Mouse (Mus musculus) embryonic facial prominence, embryonic 14.5 days (tissue): Measurements from ENCODE around the gene Slc12a7. TPM values are rescaled to one million over a fixed set of nuclear protein-coding genes. Genes with fewer than 3 reads are reported as not detected.
"Not testable (repeated sequence)": the region's sequence is repeated elsewhere in the genome, so short reads cannot be mapped to it uniquely, and the experiment has no call there.

Experiments
- ATAC-seq: fragments of 200-750 bp; cut with Nextera tagmentation; 2 replicates; pipeline ENCODE4 v1.8.0; 2017; ENCODE audit warnings: low read depth, moderate number of reproducible peaks, moderate TSS enrichment
- DNase-seq: peaks from one replicate; pipeline ENCODE4 v3.0.0-alpha.2; 2015; ENCODE audit warnings: low spot score
- H3K27ac ChIP-seq: fragments of 300-500 bp; sonication (generic); replicated peaks from 2 replicates; pipeline ENCODE4 v1.5.1; 2014; ENCODE audit warnings: low read depth, mild to moderate bottlenecking, low read length, moderate library complexity
- H3K27me3 ChIP-seq: fragments of 300-500 bp; sonication (generic); replicated peaks from 2 replicates; pipeline ENCODE4 v1.6.1; 2014; ENCODE audit warnings: low read length; ENCODE audit not compliant: control insufficient read depth, insufficient read depth
- H3K36me3 ChIP-seq: fragments of 300-500 bp; sonication (generic); 2 replicates; pipeline ENCODE4 v1.6.1; 2014; ENCODE audit warnings: low read length, mixed read lengths; ENCODE audit not compliant: control insufficient read depth, insufficient read depth
- H3K4me1 ChIP-seq: fragments of 300-500 bp; sonication (generic); 2 replicates; pipeline ENCODE4 v1.6.1; 2014; ENCODE audit warnings: antibody characterized with exemption, low read length; ENCODE audit not compliant: control insufficient read depth, insufficient read depth
- H3K4me2 ChIP-seq: fragments of 300-500 bp; sonication (generic); 2 replicates; pipeline ENCODE4 v1.6.1; 2014; ENCODE audit warnings: low read depth, mild to moderate bottlenecking, low read length, moderate library complexity, mixed read lengths
- H3K4me3 ChIP-seq: fragments of 300-500 bp; sonication (generic); 2 replicates; pipeline ENCODE4 v1.5.1; 2014; ENCODE audit warnings: low read depth, mild to moderate bottlenecking, low read length
- H3K9ac ChIP-seq: fragments of 300-500 bp; sonication (generic); 2 replicates; pipeline ENCODE4 v1.6.1; 2014; ENCODE audit warnings: low read depth, mild to moderate bottlenecking, low read length, moderate library complexity, mixed read lengths
- H3K9me3 ChIP-seq: fragments of 300-500 bp; sonication (generic); 2 replicates; pipeline ENCODE4 v1.6.1; 2016; ENCODE audit warnings: low read length; ENCODE audit not compliant: control insufficient read depth
- WGBS: fragments of 180-500 bp; shearing (Covaris S2); extraction: QIAGEN DNeasy Blood & Tissue Kit; methylation state at CpG from one replicate; pipeline ENCODE4 v1.1.7; 2014; 5-methylcytosine and 5-hydroxymethylcytosine counted together
- polyA plus RNA-seq: library from polyadenylated mRNA; unstranded; fragments of >200 nt; fragmentation: Nextera tagmentation; extraction: Ambion mirVana; gene quantifications from 2 replicates; pipeline ENCODE4 v1.2.1, GENCODE M21; 2014

The Slc12a7 gene
- polyA plus RNA-seq, 1 experiment from 2014 or later: 16.3 TPM

DNA sequence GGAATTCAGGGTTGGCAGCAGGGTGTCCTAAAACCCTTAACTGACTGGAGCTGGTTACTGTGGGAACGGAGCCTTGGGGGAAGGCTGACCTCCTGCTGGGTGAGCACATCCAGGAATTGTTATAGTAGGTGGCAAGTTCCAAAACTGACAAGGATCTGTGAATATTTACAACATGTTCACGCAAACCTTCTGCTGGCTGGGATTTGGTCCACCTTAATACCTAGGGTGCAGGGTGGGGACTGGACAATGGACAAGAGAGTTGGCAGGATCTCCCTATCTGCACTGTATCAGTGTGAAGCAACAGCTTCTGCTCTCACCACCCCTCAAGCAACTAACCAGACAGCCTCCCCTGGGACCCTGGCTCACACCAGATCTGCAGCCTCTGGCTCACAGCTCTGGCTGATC lies 5.3 kb upstream of the Slc12a7 start:
- Histone ChIP-seq H3K27me3 (no peaks in the 10 kb centered on the region), H3K9me3 (no peaks in the 10 kb centered on the region), H3K4me3 (no peak overlapping the region), H3K9ac (no peak overlapping the region), H3K4me2 (no peak overlapping the region), H3K27ac (no peak overlapping the region), H3K36me3 (no peaks in the 10 kb centered on the region), H3K4me1 (no peaks in the 10 kb centered on the region)
- no peak for ATAC-seq
- 26% methylated on average over 2 of the region's 2 CpGs for WGBS
- DNase-seq: no peak

DNA sequence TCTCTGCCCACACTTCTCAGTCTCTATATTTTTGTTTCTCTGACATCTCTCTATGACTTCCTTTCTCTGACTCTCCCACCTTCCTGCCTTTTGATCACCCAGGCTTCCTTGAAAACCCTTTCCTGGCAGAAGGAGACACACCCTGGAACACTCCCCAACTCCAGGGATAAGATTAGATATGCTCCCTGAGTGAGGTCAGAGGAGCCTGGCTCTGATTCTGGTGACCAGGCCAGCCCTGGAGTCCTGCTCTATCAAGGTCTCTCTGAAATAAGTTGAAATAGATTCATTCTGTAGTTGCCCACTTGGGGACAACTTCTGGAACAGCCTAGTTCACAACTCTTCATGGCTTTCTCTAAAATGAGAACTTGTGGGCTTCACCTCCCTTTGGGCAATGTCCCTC lies 4.3 kb upstream of the Slc12a7 start:
- H3K27ac ChIP-seq: no peak overlapping the region
- DNase-seq (no peak), ATAC-seq (no peak)
- peaks cover 5% of the 10 kb centered on the region; the same call in 1 of the 2 replicates for H3K27me3 ChIP-seq
- H3K36me3 ChIP-seq: no peaks in the 10 kb centered on the region
- H3K9ac ChIP-seq: no peak overlapping the region
- no peaks in the 10 kb centered on the region for H3K4me1 ChIP-seq
- no peak overlapping the region for H3K4me3 ChIP-seq
- H3K9me3 ChIP-seq: no peaks in the 10 kb centered on the region
- no peak overlapping the region for H3K4me2 ChIP-seq

DNA sequence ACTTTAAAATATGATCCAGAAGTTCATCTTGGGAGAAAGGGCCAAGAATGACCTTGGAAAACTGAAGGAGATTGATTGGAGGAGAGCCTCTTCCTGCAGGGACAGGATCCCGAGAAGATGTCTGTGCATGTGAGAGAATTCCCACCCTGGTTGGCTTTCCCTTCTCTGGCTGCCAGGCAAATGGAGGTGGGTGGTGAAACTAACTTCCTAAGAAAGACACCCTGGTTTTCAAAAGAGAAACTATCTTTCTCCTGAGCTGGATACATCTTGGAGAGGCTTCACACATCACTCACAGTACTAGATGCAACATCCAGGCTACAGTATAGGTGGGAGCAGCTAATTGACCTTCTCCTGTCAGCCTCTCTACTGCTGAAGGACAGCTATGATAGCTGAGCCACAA lies 2.0 kb upstream of the Slc12a7 start:
- WGBS: 71% methylated on average over 1 of the region's 1 CpGs
- no peak for DNase-seq
- Histone ChIP-seq H3K4me3 (no peak overlapping the region), H3K27ac (no peak overlapping the region), H3K4me1 (no peaks in the 10 kb centered on the region), H3K9ac (no peak overlapping the region), H3K9me3 (no peaks in the 10 kb centered on the region), H3K4me2 (no peak overlapping the region), H3K36me3 (no peaks in the 10 kb centered on the region), H3K27me3 (peaks cover 10% of the 10 kb centered on the region; the same call in 1 of the 2 replicates)
- no peak for ATAC-seq

DNA sequence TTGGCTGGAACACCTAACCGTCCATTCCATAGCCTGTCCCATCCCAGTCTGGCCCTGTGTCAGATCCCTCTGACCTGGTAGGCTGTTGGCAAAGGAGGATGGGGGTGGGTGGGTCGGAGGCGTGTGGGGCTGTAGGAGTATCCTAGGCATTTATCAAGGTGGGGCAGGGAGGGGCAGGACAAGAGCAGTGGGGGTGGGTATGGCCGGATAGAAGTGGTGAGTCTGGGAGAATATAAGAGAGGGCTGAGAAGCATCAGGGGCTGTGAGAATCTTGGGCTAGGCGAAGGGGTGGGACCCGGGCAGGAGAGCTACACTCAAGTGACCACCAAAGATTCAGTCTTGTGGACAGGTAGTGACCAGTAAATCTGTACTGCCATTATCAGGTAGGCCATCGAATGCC lies 659 bp upstream of the Slc12a7 start:
- Histone ChIP-seq H3K4me3 (peak overlapping the region; percentile 37), H3K27me3 (peaks cover 10% of the 10 kb centered on the region; the same call in 1 of the 2 replicates), H3K9me3 (no peaks in the 10 kb centered on the region), H3K4me1 (no peaks in the 10 kb centered on the region), H3K4me2 (peak overlapping the region; percentile 77), H3K27ac (no peak overlapping the region), H3K36me3 (no peaks in the 10 kb centered on the region), H3K9ac (peak overlapping the region; percentile 51)
- ATAC-seq (0 out of 2 replicates have a peak, but pooled peaks have one; percentile 19), DNase-seq (no peak)
- 76% methylated on average over 6 of the region's 7 CpGs for WGBS

DNA sequence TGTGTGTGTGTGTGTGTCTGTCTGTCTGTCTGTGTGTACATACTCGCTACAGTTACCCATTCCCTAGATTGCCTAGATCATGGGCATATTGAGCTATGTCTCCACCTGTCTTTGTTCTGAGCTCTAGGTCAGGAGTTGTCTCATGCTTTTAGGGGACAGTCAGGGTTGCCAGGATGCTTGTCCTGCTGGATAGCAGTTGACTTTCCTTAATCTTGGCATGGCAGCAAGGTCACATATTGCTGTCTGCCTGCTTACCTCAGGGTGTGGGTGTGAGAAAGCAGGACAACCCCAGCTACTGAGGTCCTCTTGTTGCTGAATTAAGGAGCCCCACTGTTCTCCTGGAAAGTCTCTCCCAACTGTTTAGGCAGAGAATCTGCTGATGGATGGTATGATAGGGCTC lies 1.5 kb downstream of the Slc12a7 start:
- no peak overlapping the region for H3K9ac ChIP-seq
- H3K4me2 ChIP-seq: no peak overlapping the region
- H3K36me3 ChIP-seq: no peaks in the 10 kb centered on the region
- H3K27me3 ChIP-seq: peaks cover 10% of the 10 kb centered on the region; the same call in 1 of the 2 replicates
- DNase-seq: no peak
- ATAC-seq: no peak
- 100% methylated on average over 1 of the region's 1 CpGs for WGBS
- no peaks in the 10 kb centered on the region for H3K4me1 ChIP-seq
- no peak overlapping the region for H3K27ac ChIP-seq
- H3K9me3 ChIP-seq: no peaks in the 10 kb centered on the region
- no peak overlapping the region for H3K4me3 ChIP-seq

DNA sequence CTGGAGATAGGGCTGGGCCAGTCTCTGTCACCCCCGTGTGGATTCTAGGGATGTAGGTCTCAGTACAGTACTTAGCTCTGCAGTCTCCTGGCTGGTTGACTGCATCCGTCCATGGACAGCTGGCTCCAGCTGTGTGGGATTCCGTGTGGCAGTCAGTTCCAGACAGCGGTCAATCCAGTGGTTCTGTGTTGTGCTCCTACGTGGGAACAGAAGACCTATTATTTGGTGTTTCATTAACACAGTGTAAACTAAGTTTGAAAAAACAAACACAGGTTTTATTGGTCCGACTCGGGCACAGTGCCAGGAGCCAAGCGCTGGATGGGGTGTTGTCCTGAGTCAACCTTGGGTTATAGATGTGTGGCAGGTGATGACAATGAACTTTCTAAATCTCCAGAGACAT lies 2.4 kb downstream of the Slc12a7 start:
- no peak for ATAC-seq
- Histone ChIP-seq H3K4me3 (no peak overlapping the region), H3K36me3 (no peaks in the 10 kb centered on the region)

DNA sequence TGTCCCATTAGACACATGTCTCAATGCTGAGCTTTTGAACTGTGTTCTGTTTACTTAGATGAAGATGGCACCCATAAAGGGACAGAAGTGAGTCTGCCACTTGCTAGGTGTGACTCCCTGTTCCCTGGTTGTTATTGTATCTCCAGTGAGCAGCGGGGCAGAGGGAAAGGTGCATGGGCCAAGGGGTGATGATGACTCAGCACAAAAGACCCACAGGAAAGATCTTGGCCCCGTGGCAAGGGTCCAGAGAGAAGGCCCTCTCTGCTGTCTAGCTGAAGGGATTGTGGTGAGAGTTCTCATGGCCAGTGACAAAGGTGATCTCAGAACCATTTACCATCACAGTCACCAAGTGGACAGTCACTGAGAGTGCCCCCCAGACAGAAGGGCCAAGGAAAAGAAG lies 3.0 kb downstream of the Slc12a7 start:
- no peaks in the 10 kb centered on the region for H3K36me3 ChIP-seq
- 71% methylated on average over 2 of the region's 2 CpGs for WGBS
- H3K27me3 ChIP-seq: peaks cover 10% of the 10 kb centered on the region; the same call in 1 of the 2 replicates
- ATAC-seq (no peak), DNase-seq (no peak)
- no peak overlapping the region for H3K4me3 ChIP-seq
- no peaks in the 10 kb centered on the region for H3K9me3 ChIP-seq
- no peaks in the 10 kb centered on the region for H3K4me1 ChIP-seq
- no peak overlapping the region for H3K27ac ChIP-seq
- H3K9ac ChIP-seq: no peak overlapping the region
- no peak overlapping the region for H3K4me2 ChIP-seq

More for the DNA sequence above, 2.4 kb downstream of the Slc12a7 start:
- no peak for DNase-seq
- no peak overlapping the region for H3K4me2 ChIP-seq
- no peak overlapping the region for H3K9ac ChIP-seq
- no peaks in the 10 kb centered on the region for H3K4me1 ChIP-seq
- H3K27me3 ChIP-seq: peaks cover 10% of the 10 kb centered on the region; the same call in 1 of the 2 replicates
- no peak overlapping the region for H3K27ac ChIP-seq
- no peaks in the 10 kb centered on the region for H3K9me3 ChIP-seq
- WGBS: 84% methylated on average over 8 of the region's 8 CpGs

DNA sequence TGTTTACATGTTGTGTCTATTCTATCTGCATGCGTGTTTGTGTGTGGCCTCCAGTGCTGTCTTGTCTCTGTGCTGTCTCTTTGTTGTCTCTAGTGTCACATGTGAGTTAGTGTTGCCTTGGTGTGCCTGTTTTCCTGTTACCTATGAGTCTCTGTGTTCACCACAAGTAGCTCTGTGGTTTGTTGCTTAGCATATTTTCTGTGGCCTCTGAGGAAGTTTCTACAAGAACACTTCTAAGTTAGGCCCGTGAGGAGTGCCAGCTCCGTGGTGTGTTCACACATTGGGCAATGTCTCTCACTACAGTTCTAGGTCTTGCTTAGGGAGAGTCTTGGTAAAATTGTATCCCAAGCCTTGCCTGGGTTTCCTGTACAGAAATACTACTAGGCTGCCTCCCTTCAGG lies 4.0 kb downstream of the Slc12a7 start:
- no peak overlapping the region for H3K27ac ChIP-seq
- H3K36me3 ChIP-seq: no peaks in the 10 kb centered on the region
- 86% methylated on average over 3 of the region's 3 CpGs for WGBS
- H3K4me3 ChIP-seq: no peak overlapping the region
- H3K4me2 ChIP-seq: no peak overlapping the region
- H3K4me1 ChIP-seq: no peaks in the 10 kb centered on the region
- H3K9ac ChIP-seq: no peak overlapping the region
- H3K9me3 ChIP-seq: no peaks in the 10 kb centered on the region
- DNase-seq (no peak), ATAC-seq (no peak)
- peaks cover 10% of the 10 kb centered on the region; the same call in 1 of the 2 replicates for H3K27me3 ChIP-seq

DNA sequence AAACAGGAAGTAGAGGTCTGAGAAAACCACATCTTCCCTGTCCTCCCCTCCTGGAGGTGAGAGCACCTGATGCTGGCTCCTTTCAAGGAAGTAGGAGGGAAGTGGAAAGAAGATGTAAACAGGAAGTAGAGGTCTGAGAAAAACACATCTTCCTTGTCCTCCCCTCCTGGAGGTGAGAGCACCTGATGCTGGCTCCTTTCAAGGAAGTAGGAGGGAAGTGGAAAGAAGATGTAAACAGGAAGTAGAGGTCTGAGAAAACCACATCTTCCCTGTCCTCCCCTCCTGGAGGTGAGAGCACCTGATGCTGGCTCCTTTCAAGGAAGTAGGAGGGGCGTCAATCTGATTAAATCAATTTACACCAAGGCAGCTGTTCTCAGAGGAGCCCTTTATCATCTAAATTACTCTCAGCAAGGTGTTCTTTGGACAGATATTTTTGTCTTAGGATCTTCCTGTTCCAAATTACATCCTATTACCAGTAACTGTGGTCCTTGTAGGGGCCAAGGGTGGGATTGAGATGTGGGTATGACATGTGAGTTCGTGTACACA lies 7.6 kb downstream of the Slc12a7 start:
- H3K36me3 ChIP-seq, DNase-seq, ATAC-seq, H3K4me1 ChIP-seq, H3K9me3 ChIP-seq, H3K27ac ChIP-seq, H3K4me3 ChIP-seq, H3K9ac ChIP-seq, H3K4me2 ChIP-seq, H3K27me3 ChIP-seq: not testable (repeated sequence)
- 37% methylated on average over 2 of the region's 2 CpGs for WGBS
